Mouse (Mus musculus): ENCODE results near the gene Iqschfp.

Iqschfp gene

GRCm38 (mm10) chr3:68610598-68611261, 718.7 kb downstream of the Iqschfp start:
- peak in 1 of 2 experiments; percentile 30 for DNase-seq

DNA sequence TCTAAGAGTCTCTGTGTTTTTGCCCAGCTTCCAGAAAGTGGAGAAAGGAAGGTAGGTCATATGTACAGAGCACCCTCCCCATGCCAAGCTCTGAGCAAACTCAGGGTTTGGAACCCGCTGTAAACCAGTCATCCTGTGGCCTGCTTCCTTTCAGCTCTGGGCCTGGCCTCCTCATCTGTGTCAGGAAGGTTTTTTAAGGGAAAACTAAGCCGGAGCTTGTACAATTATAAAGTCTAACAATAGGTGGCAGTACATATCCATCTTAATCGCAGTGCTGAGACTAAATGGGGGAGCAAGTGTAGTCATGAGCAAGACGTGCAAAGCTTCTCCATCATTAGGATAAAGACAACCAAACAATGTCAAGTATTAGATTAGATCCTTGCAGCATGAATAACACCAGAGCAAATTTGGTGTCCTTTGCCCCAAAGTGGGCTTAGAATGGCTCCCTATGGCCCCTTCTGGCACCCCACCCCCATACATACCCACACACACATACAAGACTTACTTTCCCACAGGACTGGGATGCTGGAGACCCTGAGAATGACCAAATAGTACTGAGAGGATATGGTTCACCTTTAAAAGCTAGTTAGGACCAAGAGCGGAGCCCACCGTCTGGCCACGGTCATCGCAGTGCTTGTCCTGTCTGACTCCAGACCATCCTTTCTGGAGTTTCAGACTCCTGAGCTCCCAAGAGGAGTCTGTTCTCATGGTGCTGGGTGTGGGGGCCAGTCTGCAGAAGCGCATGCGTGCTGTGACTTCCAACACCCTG, 723.2 kb downstream of the Iqschfp start:
- DNase-seq = no peak

GRCm38 (mm10) chr3:68616363-68616762, 724.3 kb downstream of the Iqschfp start:
- no peak for DNase-seq

- DNase-seq = no peak
Measured at GRCm38 (mm10) chr3:68617708-68618107, 725.7 kb downstream of the Iqschfp start.

DNA sequence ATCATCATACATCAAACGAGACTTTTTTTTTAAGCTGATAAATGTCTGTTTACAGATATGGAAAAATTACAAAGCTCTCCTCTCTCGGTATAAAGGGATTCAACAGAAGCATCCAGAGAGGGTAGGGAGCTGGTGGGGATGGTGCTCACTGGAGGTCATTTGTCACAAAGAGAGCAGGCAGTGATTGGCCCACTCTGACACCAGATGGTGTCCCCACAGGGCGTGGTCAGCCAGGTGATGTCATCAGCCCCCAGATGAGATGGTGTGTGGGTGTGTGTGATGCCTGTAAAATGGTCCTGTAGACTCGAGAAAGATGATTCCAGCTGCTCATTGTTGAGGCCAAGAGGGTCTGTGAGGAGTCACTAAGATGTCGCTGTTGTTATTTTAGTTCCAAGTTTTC, 727.1 kb downstream of the Iqschfp start:
- DNase-seq = no peak

DNA sequence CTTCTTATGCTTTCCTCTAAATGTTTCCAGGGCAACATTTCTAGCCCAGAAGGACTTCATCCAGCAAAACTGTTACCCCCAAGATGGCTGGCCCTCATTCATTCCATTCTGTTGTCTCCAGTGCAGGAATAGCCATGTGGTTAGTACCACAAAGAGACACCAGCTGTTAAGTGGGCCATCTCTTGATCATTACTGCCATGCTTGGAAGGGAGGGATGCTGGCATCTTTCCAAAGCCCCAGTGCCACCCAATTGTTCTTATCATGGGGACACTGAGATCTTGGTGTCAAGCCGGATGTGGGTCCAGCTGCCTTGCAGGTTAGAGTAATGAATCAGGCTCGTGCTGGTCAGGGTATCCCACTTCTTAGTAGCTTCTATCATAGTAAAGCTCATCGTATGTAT, 729.9 kb downstream of the Iqschfp start:
- DNase-seq = no peak

DNA sequence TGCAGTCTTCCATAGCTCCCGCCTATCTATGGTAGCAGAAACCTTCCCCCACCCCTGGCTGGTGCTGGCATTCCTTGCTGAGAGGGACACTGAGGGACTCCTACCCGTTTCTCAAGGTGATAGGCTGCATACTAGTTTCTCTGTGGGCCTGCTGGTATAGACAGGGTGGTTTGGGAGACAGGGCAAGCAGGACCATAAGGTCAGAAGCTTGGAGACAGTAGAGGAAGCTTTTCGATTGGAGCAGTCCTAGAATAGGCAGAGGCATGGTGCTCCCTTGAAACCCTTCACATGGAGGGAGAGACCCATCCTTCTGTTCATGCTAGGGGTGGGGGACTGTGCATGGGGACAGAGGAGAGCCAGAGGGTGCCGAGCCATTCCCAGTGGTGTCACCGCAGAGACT, 731.0 kb downstream of the Iqschfp start:
- no peak for DNase-seq

- no peak for DNase-seq
Measured at GRCm38 (mm10) chr3:68624471-68624870, 732.4 kb downstream of the Iqschfp start.

- no peak for DNase-seq
Measured at GRCm38 (mm10) chr3:68630261-68630660, 738.2 kb downstream of the Iqschfp start.

- no peak for DNase-seq
Measured at GRCm38 (mm10) chr3:68630821-68631220, 738.8 kb downstream of the Iqschfp start.

- no peak for DNase-seq
Measured at GRCm38 (mm10) chr3:68632714-68633113, 740.7 kb downstream of the Iqschfp start.

DNA sequence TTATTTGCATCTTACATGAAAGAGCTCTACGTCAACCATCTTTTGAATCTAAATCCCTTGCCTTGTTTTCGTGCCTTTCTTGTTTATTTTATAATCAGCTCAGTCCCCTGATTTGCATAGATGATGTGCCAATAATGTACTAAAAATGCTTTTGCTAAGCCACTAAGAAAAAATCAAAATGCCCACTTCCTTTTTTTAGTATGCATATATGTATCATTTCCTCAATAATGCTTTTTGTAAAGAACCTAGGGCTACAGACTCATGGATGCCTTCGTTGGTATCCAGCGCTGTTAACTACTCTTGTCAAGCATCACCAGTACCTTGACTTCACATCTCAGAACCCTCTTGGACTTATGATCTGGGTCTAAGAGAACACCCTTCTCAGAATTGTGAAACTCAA, 741.5 kb downstream of the Iqschfp start:
- no peak for DNase-seq

- DNase-seq = no peak
Measured at GRCm38 (mm10) chr3:68637960-68638359, 745.9 kb downstream of the Iqschfp start.

GRCm38 (mm10) chr3:68638703-68639102, 746.7 kb downstream of the Iqschfp start:
- DNase-seq = no peak

DNA sequence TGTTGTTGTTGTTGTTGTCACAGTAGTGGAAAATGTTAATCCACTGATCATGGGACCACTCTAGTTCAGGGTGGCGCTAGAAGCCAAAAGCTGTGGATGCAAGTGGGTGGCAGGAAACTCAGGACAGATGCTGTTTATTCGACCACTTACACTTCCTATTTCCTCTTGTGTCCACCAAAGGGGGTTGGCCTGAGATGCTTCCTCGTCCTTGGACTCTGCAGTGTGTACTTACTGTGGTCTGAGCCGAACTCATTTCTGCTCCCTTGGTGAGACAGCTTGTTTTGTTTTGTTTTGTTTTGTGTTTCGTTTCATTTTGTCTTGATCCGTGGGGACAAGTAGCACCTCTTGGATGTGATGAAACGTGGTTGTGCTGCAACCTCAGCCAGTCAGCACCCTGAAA, 750.9 kb downstream of the Iqschfp start:
- DNase-seq = no peak

DNA sequence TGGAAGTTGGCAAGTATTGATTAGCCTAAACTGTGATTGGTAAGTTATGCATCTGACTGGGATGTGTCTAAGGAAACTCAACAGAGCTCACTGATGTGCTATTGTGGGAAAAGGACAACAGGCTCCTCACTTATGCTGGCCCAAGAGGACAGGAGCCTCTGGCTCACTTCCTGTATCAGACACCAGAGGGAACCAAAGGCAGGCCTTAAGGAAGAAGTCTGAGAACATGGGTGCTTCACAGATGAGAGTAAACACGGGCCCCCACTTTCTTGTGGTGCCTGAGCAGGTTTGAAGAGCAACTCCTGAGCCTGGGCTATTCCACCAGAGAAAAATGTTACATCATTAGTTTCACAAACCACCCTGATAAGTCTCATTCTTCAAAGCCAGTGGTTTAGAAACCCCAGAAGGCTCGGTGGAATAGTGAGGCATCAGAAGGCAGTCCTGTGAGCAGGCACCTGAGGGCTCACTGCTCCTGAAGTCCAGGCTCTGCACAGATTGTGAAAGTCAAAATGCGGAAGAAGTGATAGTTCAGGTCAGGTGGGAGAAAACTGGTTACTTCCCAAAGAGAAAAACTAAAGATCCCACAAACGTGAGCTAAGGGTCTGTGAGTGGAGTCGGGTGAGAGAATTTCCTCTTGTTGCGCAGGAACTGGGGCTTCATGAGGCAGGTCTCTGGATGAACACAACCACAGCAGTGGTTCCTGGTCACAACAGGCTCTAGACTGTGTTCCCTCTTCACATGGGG, 754.5 kb downstream of the Iqschfp start:
- peak; percentile 43 to 62 for DNase-seq

DNA sequence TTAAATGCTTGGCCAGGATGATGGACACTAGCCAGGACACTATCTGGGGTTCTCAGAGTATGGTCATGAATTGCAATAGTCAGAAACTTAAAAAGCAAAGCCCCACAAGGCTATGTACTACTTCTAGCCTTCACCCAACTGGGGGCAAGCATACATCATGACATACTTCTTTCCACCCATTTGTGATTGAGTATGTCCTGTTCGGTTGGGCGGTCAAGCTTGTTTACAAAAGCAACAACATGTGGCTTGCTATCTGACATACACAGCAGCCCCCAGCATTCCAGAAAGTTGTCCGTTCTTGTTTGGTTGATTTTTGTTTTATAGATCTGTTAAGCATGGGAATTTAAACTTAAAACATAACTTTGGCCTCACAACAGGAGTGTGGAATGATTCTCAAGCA, 755.2 kb downstream of the Iqschfp start:
- no peak for DNase-seq

DNA sequence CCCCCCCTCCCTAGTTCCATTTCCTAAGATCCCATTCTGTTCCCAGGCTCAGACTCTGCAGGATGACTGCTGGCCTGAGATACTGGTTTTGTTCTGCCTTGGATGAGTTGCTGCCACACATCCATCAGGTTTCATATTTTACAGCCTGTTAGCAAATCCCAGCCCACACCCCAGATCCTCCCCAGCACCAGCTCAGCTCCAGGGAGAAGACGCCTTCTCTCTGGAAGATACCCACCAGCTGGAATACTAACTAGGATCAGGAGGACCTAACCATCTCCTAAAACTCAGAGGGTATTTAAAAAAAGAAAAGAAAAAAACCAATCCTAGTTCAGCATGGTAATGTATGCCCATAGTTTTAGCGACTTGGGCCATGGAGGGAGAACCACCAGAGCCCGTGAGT, 758.2 kb downstream of the Iqschfp start:
- DNase-seq = no peak

DNA sequence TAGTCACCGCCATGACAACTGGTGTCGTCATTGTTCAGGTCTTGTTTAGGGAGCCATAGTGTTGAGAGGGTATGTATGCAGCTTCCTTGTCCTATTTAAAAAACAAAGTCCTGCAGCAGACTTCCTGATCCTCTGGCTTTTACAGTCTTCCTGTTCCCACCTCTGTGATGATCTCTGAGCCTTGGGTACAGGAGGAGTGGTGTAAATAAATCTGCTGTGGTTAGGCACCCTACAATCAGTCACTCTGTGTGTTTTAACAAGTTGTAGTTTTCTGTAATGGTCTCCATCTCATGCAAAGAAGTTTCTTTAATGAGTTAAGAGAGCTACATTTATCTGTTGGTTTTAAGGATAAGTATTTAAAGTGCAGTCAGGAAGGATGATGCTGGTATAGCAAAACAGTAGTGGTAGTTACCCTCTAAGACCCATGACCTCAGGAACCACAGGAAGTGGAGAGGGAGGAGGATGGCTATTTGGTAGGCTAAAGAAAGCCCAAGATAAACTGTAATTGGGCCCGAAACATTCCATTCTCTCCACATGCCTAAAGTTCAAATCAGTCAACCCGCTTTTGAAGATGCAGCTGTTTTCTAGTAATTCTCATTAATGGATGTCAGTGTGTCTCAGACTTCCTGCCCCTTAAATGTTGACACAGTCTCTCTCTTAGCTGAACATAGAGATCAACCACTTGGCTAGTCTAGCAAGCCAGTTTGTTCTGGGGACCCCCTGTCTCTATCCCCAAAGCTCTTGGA, 764.7 kb downstream of the Iqschfp start:
- DNase-seq = no peak

GRCm38 (mm10) chr3:68657589-68658245, 765.7 kb downstream of the Iqschfp start:
- no peak for DNase-seq

DNA sequence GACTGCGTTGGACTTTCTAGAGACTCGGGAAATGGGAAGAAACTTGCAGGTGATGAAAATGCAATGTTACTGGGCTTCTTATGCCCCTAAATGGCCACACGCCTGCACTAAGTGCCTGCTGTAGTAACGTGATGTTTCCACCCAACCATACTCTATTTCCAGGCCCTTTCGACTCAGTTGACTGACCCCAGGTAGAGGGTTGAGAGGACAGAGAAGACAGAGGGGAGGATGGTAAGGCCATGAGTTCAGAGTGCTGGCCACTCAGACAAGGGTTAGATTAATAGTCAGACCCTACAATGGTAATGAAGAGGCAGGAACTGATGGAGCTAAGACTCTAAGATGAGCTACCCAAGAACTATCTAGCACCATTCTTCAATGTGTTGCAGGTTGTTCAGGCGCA, 768.0 kb downstream of the Iqschfp start:
- no peak for DNase-seq

- no peak for DNase-seq
Measured at GRCm38 (mm10) chr3:68660538-68660937, 768.5 kb downstream of the Iqschfp start.

- DNase-seq = no peak
Measured at GRCm38 (mm10) chr3:68662386-68662785, 770.4 kb downstream of the Iqschfp start.
